Mouse (Mus musculus) monocyte, adult 2 months (primary cell): Measurements from ENCODE around the gene Lkaaear1.

Experiments
- DNase-seq, 2 experiments: peaks; one replicate each; pipeline ENCODE4 v3.0.0; 2022; ENCODE audit warnings: low spot score in 2 of 2, low read depth in 1 of 2

The Lkaaear1 gene

DNA sequence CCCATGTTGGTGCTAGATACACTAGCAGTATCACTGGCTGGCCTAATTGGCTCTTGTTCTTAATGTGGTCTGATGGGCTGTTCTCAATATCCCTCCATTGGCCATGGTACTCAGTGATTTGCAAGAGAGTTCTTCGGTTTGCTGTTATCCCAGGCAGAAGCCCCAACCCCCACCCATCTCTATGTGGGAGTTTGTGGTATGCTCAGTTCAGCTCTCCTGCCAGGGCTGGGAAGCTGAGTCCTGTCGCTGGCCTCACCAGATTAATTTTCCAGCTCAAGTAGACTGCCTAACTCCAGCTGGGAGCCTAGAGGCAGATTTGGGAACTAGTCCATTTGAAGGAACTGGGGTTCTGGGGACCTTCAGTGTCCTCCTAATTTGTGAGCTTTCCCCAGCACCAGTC lies 40.8 kb downstream of the Lkaaear1 start:
- DNase-seq = no peak

DNA sequence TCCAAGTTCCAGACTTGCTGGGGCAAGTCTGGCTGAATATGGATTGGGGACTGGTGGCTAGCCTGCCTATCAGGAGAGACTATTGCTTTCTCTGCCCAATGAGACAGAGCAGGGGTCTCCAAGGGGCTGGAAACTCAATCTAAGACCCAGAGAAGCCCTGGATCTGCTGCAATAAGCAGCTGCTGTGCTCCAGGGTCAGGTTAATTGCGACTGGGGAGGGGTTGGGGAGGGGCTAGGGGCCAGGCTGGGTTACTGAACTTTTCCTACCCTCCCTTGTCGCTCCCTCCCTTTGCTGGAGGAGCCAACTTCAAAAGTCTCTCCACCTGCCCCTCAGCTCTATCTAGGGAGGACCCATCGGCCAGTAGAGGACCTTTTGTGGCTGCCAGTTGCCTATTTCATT lies 41.5 kb downstream of the Lkaaear1 start, which contains the start of gene Gm29797:
Gene Gm29797, plus strand, starts transcription at position 301 of the 400 bp plus-strand sequence.
- no peak for DNase-seq

DNA sequence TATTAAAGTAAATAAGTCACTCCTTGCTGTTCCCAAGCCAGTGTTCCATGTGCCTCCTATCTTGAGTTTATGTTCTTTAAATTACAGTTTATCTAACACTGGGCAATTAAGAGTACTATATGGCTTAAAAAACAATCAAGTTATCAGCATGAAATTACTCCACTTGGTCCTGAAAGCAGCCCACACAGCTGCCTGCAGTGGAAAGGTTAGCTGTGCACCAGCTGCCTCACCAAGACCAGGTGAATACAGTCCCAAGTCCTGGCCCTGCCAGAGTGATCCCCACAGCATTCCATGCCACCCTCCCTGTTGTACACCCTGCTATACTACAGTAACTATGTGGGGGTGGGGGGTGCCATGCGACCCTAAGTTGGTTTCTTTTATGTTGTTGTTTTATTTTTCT lies 44.7 kb downstream of the Lkaaear1 start:
- no peak for DNase-seq

DNA sequence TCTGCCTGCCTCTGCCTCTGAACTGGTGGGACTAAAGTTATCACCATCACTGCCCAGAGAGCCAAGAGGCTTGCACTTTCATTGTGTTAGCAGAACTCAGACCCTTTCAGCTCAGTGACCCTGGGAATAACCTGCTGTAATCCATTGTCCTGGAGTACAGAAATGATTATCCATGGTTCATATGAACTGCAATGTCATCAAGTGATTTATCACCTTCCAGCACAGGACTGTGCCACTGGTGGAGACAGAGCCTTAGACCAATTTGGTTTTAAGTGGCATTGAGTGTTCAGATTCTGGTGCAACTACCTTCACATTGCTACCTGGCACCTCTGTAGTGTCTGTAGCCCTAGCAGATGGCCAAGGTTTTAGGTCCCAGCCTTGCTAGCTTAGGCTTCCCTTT lies 45.2 kb downstream of the Lkaaear1 start:
- no peak for DNase-seq

DNA sequence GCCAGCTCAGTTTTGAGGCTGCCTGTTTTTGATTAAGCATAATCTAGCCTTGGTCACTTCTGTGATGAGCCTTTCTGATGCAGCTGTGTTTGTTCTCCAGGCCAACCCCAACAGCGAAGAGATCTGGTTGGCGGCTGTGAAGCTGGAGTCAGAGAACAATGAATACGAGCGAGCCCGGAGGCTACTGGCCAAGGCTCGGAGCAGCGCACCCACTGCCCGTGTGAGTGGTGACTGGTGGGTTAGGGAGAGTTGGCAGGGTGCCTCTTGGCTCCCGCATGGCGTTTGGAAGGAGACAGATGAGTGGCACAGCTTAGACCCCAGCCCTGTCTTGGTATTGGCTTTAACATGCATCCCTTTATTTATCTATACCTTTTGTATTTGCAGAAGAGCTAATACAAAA lies 49.3 kb downstream of the Lkaaear1 start:
- no peak for DNase-seq
